Mouse (Mus musculus): ENCODE results near the gene Galnt2.

Galnt2 gene

GRCm38 (mm10) chr8:124394951-124395350 lies 163.8 kb downstream of the Galnt2 start:
- H3K27me3 ChIP-seq (ENCODE audit: insufficient read depth, low read length): no peaks in the 10 kb centered on the region
- no peak overlapping the region for H3K4me3 ChIP-seq (replicated peaks; ENCODE audit: low read length)
- no peaks in the 10 kb centered on the region for H3K36me3 ChIP-seq (ENCODE audit: insufficient read depth, low read length)
- no peak for TF ChIP-seq CTCF (conservative IDR thresholded peaks at IDR 0.05; ENCODE audit: low read length)
- no peak for TF ChIP-seq POU5F1 (IDR thresholded peaks at IDR 0.05; ENCODE audit: borderline replicate concordance, low read length)
- no peak for TF ChIP-seq NANOG (IDR thresholded peaks at IDR 0.05; ENCODE audit: borderline replicate concordance, low read length)
- H3K9me3 ChIP-seq (ENCODE audit: low read length): no peaks in the 10 kb centered on the region
- peaks cover 25% of the 10 kb centered on the region for H3K4me1 ChIP-seq (replicated peaks; ENCODE audit: low read depth, low read length)
